Mouse (Mus musculus) hindbrain, embryonic 15.5 days (tissue): Measurements from ENCODE around the gene Sprr2e. TPM values are rescaled to one million over a fixed set of nuclear protein-coding genes. Genes with fewer than 3 reads are reported as not detected.

Experiments
- ATAC-seq: fragments of 200-750 bp; cut with Nextera tagmentation; 2 replicates; pipeline ENCODE4 v1.8.0; 2017; ENCODE audit warnings: low read depth, moderate number of reproducible peaks, moderate TSS enrichment; ENCODE audit not compliant: low FRiP score
- H3K27ac ChIP-seq: fragments of 300-500 bp; sonication (generic); replicated peaks from 2 replicates; pipeline ENCODE4 v1.5.1; 2015; ENCODE audit warnings: mild to moderate bottlenecking, inconsistent platforms
- H3K27me3 ChIP-seq: fragments of 300-500 bp; sonication (generic); 2 replicates; pipeline ENCODE4 v1.6.1; 2015; ENCODE audit warnings: control low read depth, inconsistent platforms
- H3K36me3 ChIP-seq: fragments of 300-500 bp; sonication (generic); 2 replicates; pipeline ENCODE4 v1.6.1; 2015; ENCODE audit warnings: control low read depth, inconsistent platforms
- H3K4me1 ChIP-seq: fragments of 300-500 bp; sonication (generic); replicated peaks from 2 replicates; pipeline ENCODE4 v1.6.1; 2015; ENCODE audit warnings: control low read depth, inconsistent platforms
- H3K4me2 ChIP-seq: fragments of 300-500 bp; sonication (generic); 2 replicates; pipeline ENCODE4 v1.6.1; 2015; ENCODE audit warnings: moderate library complexity, mild to moderate bottlenecking, inconsistent platforms
- H3K4me3 ChIP-seq: fragments of 300-500 bp; sonication (generic); 2 replicates; pipeline ENCODE4 v1.5.1; 2015; ENCODE audit warnings: mild to moderate bottlenecking, inconsistent platforms
- H3K9ac ChIP-seq: fragments of 300-500 bp; sonication (generic); 2 replicates; pipeline ENCODE4 v1.6.1; 2015; ENCODE audit warnings: inconsistent platforms
- H3K9me3 ChIP-seq: fragments of 300-500 bp; sonication (generic); 2 replicates; pipeline ENCODE4 v1.6.1; 2016; ENCODE audit warnings: control low read depth, inconsistent platforms
- WGBS: fragments of 180-500 bp; shearing (Covaris S2); methylation state at CpG from one replicate; pipeline ENCODE4 v1.1.7; 2015; 5-methylcytosine and 5-hydroxymethylcytosine counted together
- polyA plus RNA-seq: library from polyadenylated mRNA; unstranded; fragments of >200 nt; fragmentation: Nextera tagmentation; extraction: Ambion mirVana; gene quantifications from 2 replicates; pipeline ENCODE4 v1.2.1, GENCODE M21; 2015

The Sprr2e gene
- not detected in 2 replicates for polyA plus RNA-seq

DNA sequence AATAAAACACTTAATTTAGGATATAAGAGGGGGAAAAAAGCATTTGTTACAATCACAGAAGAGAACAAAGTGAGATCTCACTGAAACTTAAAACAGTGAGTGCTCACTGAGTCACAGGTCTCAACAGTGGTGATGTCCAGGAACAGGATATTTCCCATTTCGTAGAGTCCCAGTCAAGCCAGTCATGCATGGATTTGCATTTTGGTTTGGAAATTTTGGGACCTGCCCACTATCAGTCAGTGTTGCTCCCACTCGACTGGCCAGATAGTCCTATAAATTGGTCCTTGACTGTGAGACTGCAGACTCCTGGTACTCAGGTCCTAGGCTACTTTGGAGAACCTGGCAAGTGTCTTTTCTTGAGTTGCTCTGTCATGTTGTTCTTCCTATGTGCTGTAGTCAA, at the start of gene Sprr2e:
Gene Sprr2e (plus strand): TSS at position 301 of the 400 bp plus-strand sequence.
- no peak within 1 kb of the TSS for H3K27ac ChIP-seq
- H3K4me3 ChIP-seq, result no peak within 1 kb of the TSS
- H3K9me3 ChIP-seq, result no peaks in the 10 kb centered on the region
- ATAC-seq, result no peak
- H3K36me3 ChIP-seq, result no peaks in the 10 kb centered on the region
- WGBS, result 90% methylated on average over 2 of the region's 2 CpGs
- no peaks in the 10 kb centered on the region for H3K4me1 ChIP-seq
- H3K4me2 ChIP-seq, result no peak within 1 kb of the TSS
- H3K27me3 ChIP-seq, result no peaks in the 10 kb centered on the region
- H3K9ac ChIP-seq, result no peak within 1 kb of the TSS

DNA sequence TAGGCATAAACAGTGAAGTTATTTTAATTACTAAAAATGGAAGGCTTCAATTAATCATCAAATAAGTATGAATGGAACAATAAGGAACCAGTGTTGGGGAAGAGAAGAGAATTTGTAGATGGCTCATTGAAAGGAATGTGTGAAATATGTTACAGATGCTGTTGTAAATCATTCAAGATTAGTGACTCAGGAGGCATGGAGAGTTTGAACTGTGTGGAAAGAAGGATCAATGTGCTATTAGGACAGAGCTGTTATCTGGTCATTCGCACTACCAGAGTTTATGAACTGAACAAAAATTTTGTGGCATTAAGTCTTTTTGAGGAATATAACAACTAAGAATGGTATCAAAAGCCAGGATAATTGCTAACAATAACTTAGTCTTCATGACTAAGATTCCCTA, 44.5 kb upstream of the Sprr2e start:
- no peaks in the 10 kb centered on the region for H3K27me3 ChIP-seq
- H3K9me3 ChIP-seq, result no peaks in the 10 kb centered on the region
- H3K4me1 ChIP-seq, result no peaks in the 10 kb centered on the region
- no peaks in the 10 kb centered on the region for H3K36me3 ChIP-seq
- no peak for ATAC-seq
- no peak overlapping the region for H3K4me3 ChIP-seq
- no peak overlapping the region for H3K27ac ChIP-seq
- H3K9ac ChIP-seq, result no peak overlapping the region
- no peak overlapping the region for H3K4me2 ChIP-seq
- 97% methylated on average over 1 of the region's 1 CpGs for WGBS

DNA sequence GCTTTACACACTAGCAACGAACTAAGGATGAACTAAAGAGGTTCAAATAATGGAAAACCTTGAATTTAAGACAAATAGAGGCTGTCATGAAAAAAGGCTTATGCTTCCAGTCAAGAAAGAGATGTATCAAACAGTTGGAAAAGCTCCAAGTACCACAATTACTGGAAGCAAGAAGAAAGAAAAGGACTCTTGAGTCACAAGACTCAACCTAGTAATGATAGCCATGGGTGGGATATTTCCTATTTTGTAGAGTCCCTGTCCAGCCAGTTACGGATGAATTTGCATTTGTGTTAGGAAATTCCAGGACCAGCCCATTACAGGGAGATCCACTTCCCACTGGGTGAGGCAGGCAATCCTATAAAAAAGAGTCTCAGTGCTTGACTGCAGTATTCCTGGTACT, 35.6 kb upstream of the Sprr2e start, which contains the start of gene Sprr2b:
Gene Sprr2b (plus strand): TSS at position 301 of the 400 bp plus-strand sequence.
- no peak within 1 kb of the TSS for H3K4me2 ChIP-seq
- no peaks in the 10 kb centered on the region for H3K4me1 ChIP-seq
- H3K27ac ChIP-seq, result no peak within 1 kb of the TSS
- H3K4me3 ChIP-seq, result no peak within 1 kb of the TSS
- H3K36me3 ChIP-seq, result no peaks in the 10 kb centered on the region
- H3K9ac ChIP-seq, result no peak within 1 kb of the TSS
- no peak for ATAC-seq
- no peaks in the 10 kb centered on the region for H3K27me3 ChIP-seq
- WGBS, result 79% methylated on average over 2 of the region's 2 CpGs
- no peaks in the 10 kb centered on the region for H3K9me3 ChIP-seq

DNA sequence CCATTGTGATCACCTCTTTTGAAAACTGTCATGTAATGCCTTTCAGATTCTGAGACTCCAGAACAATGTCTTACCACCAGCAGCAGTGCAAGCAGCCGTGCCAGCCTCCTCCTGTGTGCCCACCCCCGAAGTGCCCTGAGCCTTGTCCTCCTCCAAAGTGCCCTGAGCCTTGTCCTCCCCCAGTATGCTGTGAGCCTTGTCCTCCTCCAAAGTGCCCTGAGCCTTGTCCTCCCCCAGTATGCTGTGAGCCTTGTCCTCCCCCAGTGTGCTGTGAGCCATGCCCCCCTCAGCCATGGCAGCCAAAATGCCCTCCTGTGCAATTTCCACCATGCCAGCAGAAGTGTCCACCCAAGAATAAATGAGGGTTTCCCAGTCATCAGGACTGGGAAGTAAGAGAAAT, 34.6 kb upstream of the Sprr2e start:
- WGBS, result 61% methylated on average over 2 of the region's 2 CpGs
- H3K9me3 ChIP-seq, result no peaks in the 10 kb centered on the region
- ATAC-seq, result no peak

DNA sequence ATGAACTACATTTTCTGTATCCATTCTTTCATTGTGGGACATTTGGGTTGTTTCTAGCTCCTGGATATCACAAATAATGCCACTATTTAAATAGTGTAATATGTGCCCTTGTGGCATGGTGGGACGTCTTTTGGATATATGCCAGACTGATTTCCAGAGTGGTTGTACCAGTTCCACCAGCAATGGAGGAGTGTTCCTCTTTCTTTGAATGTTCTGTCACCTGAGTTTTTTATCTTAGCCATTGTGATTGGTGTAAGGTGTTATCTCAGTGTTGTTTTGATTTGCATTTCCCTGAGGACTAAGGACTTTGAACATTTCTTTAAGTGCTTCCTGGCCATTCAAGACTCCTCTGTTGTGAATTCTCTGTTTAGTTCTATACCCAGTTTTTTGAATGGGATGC, 15.7 kb upstream of the Sprr2e start:
- Histone ChIP-seq H3K4me1 (no peaks in the 10 kb centered on the region), H3K9me3 (no peaks in the 10 kb centered on the region), H3K36me3 (no peaks in the 10 kb centered on the region), H3K4me3 (no peak overlapping the region), H3K27me3 (no peaks in the 10 kb centered on the region), H3K27ac (no peak overlapping the region), H3K4me2 (no peak overlapping the region), H3K9ac (no peak overlapping the region)
- no peak for ATAC-seq
- WGBS, result 94% methylated on average over 1 of the region's 1 CpGs

More for the DNA sequence above, 34.6 kb upstream of the Sprr2e start:
- Histone ChIP-seq H3K27ac (no peak overlapping the region), H3K36me3 (no peaks in the 10 kb centered on the region), H3K9ac (no peak overlapping the region), H3K4me1 (no peaks in the 10 kb centered on the region), H3K4me2 (no peak overlapping the region), H3K27me3 (no peaks in the 10 kb centered on the region), H3K4me3 (no peak overlapping the region)

DNA sequence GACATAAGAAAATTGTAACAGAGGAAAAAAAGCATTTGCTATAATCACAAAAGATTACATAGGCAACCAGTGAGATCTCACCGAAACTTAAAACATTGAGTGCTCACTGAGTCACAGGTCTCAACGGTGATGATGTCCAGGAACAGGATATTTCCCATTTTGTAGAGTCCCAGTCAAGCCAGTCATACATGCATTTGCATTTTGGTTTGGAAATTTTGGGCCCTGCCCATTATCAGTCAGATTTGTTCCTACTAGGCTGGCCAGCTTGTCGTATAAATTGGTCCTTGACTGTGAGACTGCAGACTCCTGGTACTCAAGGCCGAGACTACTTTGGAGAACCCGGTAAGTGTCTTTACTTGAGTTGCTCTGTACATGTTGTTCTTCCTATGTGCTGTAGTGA, 13.1 kb upstream of the Sprr2e start, which contains the start of gene Sprr2d:
Gene Sprr2d (plus strand): TSS at position 301 of the 400 bp plus-strand sequence.
- no peak for ATAC-seq
- no peak within 1 kb of the TSS for H3K27ac ChIP-seq
- H3K9ac ChIP-seq, result no peak within 1 kb of the TSS
- no peaks in the 10 kb centered on the region for H3K4me1 ChIP-seq
- no peak within 1 kb of the TSS for H3K4me2 ChIP-seq
- H3K9me3 ChIP-seq, result no peaks in the 10 kb centered on the region
- no peaks in the 10 kb centered on the region for H3K27me3 ChIP-seq
- 96% methylated on average over 5 of the region's 5 CpGs for WGBS
- H3K4me3 ChIP-seq, result no peak within 1 kb of the TSS
- no peaks in the 10 kb centered on the region for H3K36me3 ChIP-seq

DNA sequence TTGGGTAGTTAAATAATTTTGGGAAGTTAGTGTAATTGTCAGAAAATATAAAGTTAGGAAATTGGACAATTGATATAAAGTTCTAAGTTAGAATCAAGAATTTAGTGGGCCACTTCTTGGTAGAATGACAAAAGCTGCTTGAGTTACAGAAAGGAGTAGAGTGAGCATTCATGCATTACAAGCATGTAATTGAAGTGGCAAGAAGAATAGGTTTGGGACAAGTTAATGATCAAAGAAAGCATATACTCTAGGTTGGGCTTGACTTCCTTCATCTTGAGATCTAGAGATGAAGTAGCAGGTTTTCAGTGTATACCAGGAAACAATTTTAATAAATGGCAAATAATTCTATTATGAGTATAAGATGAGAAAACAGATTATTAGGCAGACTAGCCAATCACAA, 9.7 kb downstream of the Sprr2e start:
- no peaks in the 10 kb centered on the region for H3K36me3 ChIP-seq
- H3K9me3 ChIP-seq, result 0 out of 2 replicates have a peak, but pooled peaks cover 4% of the 10 kb centered on the region
- H3K27me3 ChIP-seq, result no peaks in the 10 kb centered on the region
- H3K4me2 ChIP-seq, result no peak overlapping the region
- H3K27ac ChIP-seq, result no peak overlapping the region
- H3K4me3 ChIP-seq, result no peak overlapping the region
- no peak for ATAC-seq
- H3K4me1 ChIP-seq, result no peaks in the 10 kb centered on the region
- H3K9ac ChIP-seq, result no peak overlapping the region

DNA sequence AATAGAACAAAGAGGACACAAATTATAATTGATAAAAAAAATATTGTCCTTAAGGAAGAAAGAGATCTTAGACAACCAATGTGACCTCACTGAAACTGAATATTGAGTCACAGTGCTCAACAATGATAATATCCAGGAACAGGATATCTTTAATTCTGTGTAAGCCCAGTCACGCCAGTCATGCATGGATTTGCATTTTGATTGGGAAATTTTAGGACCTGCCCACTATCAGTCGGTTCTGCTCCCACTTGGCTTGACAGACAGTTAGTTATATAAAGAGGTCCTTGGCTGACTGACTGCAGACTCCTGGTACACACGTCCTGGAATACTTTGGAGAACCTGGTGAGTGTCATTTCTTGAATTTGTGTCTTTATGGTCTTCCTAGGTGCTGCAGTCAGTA, 12.9 kb downstream of the Sprr2e start, which contains the start of gene Sprr2f:
Gene Sprr2f (plus strand): TSS at position 301 of the 400 bp plus-strand sequence.
- Histone ChIP-seq H3K4me1 (no peaks in the 10 kb centered on the region), H3K27me3 (no peaks in the 10 kb centered on the region), H3K36me3 (no peaks in the 10 kb centered on the region), H3K27ac (no peak within 1 kb of the TSS), H3K9ac (no peak within 1 kb of the TSS), H3K9me3 (no peaks in the 10 kb centered on the region), H3K4me3 (no peak within 1 kb of the TSS), H3K4me2 (no peak within 1 kb of the TSS)
- no peak for ATAC-seq
- WGBS, result 68% methylated on average over 3 of the region's 3 CpGs

DNA sequence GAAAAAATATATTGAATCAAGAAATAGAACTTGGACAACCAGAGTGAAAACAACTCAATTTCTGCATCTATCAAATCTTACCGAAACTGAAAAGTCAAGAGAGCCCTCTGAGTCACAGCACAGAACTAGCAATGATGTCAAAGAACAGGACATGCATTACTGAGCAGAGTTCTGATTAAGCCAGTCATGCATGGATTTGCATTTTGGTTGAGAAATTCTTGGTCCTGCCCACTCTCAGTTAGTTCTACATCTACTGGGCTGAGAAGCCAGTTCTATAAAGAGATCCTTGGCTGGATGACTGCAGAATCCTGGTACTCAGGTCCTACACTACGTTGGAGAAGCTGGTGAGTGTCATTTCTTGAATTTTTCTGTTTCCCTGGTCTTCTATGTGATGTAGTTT, 21.7 kb downstream of the Sprr2e start:
- 81% methylated on average over 2 of the region's 2 CpGs for WGBS

DNA sequence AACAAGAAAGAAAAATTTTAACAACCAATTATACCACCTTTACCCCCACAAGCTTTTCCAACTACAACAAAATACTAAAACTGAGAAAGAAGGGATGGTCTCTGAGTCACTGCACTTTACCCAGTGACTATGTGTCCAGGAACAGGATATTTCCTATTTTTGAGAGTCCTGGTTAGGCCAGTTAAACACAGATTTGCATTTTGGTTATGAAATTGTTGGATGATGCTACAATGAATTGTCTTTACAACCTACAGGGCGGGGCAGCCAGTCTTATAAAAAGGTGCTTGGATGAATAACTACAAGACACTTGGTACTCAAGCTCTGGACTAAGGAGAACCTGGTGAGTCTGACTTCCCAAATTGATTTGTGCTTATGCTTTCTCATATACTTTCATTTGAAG, 33.4 kb downstream of the Sprr2e start, which contains the start of gene Sprr2h:
Gene Sprr2h (plus strand): TSS at position 301 of the 400 bp plus-strand sequence.
- 98% methylated on average over 1 of the region's 1 CpGs for WGBS
- no peak for ATAC-seq

More for the DNA sequence above, 21.7 kb downstream of the Sprr2e start:
- Histone ChIP-seq H3K27ac (no peak overlapping the region), H3K36me3 (no peaks in the 10 kb centered on the region), H3K27me3 (no peaks in the 10 kb centered on the region), H3K4me3 (no peak overlapping the region), H3K9me3 (no peaks in the 10 kb centered on the region), H3K9ac (no peak overlapping the region), H3K4me1 (no peaks in the 10 kb centered on the region), H3K4me2 (no peak overlapping the region)
- no peak for ATAC-seq

DNA sequence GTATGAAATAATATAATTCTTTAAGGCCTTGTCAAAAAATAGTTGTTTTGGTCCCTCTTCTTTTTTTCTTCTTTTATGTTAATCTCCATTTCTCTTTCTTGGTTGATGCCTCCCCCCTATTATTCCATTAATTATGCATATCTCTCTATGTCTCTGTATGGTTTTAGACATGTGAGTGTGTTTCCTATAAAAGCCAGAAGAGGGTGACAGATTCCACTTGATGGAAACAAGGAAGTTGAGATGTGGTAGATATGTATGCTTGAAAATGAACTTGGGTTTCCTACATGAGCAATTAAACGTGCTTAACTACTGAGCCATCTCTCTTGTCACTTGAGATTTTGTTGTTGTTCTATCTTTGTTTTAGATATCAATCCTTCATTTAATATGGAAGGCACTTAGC, 42.4 kb downstream of the Sprr2e start:
- 72% methylated on average over 1 of the region's 1 CpGs for WGBS
- no peak overlapping the region for H3K9ac ChIP-seq

More for the DNA sequence above, 33.4 kb downstream of the Sprr2e start, which contains the start of gene Sprr2h:
- H3K27me3 ChIP-seq, result no peaks in the 10 kb centered on the region
- no peak within 1 kb of the TSS for H3K9ac ChIP-seq
- H3K4me3 ChIP-seq, result no peak within 1 kb of the TSS
- H3K4me1 ChIP-seq, result no peaks in the 10 kb centered on the region
- no peak within 1 kb of the TSS for H3K4me2 ChIP-seq
- H3K36me3 ChIP-seq, result no peaks in the 10 kb centered on the region
- no peaks in the 10 kb centered on the region for H3K9me3 ChIP-seq
- H3K27ac ChIP-seq, result no peak within 1 kb of the TSS

More for the DNA sequence above, 42.4 kb downstream of the Sprr2e start:
- no peak for ATAC-seq
- H3K27ac ChIP-seq, result no peak overlapping the region
- H3K9me3 ChIP-seq, result no peaks in the 10 kb centered on the region
- no peaks in the 10 kb centered on the region for H3K36me3 ChIP-seq
- no peak overlapping the region for H3K4me2 ChIP-seq
- no peaks in the 10 kb centered on the region for H3K4me1 ChIP-seq
- no peak overlapping the region for H3K4me3 ChIP-seq
- no peaks in the 10 kb centered on the region for H3K27me3 ChIP-seq
